Mouse (Mus musculus) intestine, postnatal 0 days (tissue): ENCODE measurements around the gene Tgfb2. TPM values are rescaled to one million over a fixed set of nuclear protein-coding genes. Genes with fewer than 3 reads are reported as not detected.

ENCODE experiments used
- ATAC-seq: fragments of 200-750 bp; cut with Nextera tagmentation; 2 replicates; pipeline ENCODE4 v1.8.0; 2017; ENCODE audit warnings: mild to moderate bottlenecking, moderate TSS enrichment, moderate library complexity
- H3K27ac ChIP-seq: fragments of 300-500 bp; sonication (generic); 2 replicates; pipeline ENCODE4 v1.5.1; 2014; ENCODE audit warnings: mild to moderate bottlenecking, low read depth, low read length, moderate library complexity
- H3K27me3 ChIP-seq: fragments of 300-500 bp; sonication (generic); replicated peaks from 2 replicates; pipeline ENCODE4 v1.6.1; 2014; ENCODE audit warnings: low read length, mixed read lengths; ENCODE audit not compliant: control insufficient read depth, insufficient read depth
- H3K36me3 ChIP-seq: fragments of 300-500 bp; sonication (generic); 2 replicates; pipeline ENCODE4 v1.6.1; 2014; ENCODE audit warnings: mild to moderate bottlenecking, moderate library complexity; ENCODE audit not compliant: control insufficient read depth, insufficient read depth
- H3K4me1 ChIP-seq: fragments of 300-500 bp; sonication (generic); replicated peaks from 2 replicates; pipeline ENCODE4 v1.6.1; 2014; ENCODE audit warnings: antibody characterized with exemption, low read length, mixed read lengths; ENCODE audit not compliant: control insufficient read depth, insufficient read depth
- H3K4me2 ChIP-seq: fragments of 300-500 bp; sonication (generic); replicated peaks from 2 replicates; pipeline ENCODE4 v1.6.1; 2014; ENCODE audit warnings: low read depth, mild to moderate bottlenecking, moderate library complexity
- H3K4me3 ChIP-seq: fragments of 300-500 bp; sonication (generic); 2 replicates; pipeline ENCODE4 v1.5.1; 2014; ENCODE audit warnings: low read depth, low read length
- H3K9ac ChIP-seq: fragments of 300-500 bp; sonication (generic); 2 replicates; pipeline ENCODE4 v1.6.1; 2014; ENCODE audit warnings: mild to moderate bottlenecking, low read depth, low read length
- H3K9me3 ChIP-seq: fragments of 300-500 bp; sonication (generic); 2 replicates; pipeline ENCODE4 v1.6.1; 2016; ENCODE audit warnings: mixed run types; ENCODE audit not compliant: control insufficient read depth
- CTCF ChIP-seq: sonication (generic); IDR thresholded peaks from 2 replicates; pipeline ENCODE4 v1.5.1; 2016; ENCODE audit warnings: low read depth, mild to moderate bottlenecking, control low read depth, antibody characterized with exemption, moderate library complexity
- WGBS: fragments of 180-500 bp; shearing (Covaris S2); extraction: QIAGEN DNeasy Blood & Tissue Kit; methylation state at CpG from one replicate; pipeline ENCODE4 v1.1.7; 2014; 5-methylcytosine and 5-hydroxymethylcytosine counted together
- polyA plus RNA-seq: library from polyadenylated mRNA; unstranded; fragments of >200 nt; fragmentation: Nextera tagmentation; extraction: Ambion mirVana; gene quantifications from 2 replicates; pipeline ENCODE4 v1.2.1, GENCODE M21; 2015

Gene Tgfb2
- polyA plus RNA-seq = 7.1 and 7.7 TPM in 2 replicates

DNA sequence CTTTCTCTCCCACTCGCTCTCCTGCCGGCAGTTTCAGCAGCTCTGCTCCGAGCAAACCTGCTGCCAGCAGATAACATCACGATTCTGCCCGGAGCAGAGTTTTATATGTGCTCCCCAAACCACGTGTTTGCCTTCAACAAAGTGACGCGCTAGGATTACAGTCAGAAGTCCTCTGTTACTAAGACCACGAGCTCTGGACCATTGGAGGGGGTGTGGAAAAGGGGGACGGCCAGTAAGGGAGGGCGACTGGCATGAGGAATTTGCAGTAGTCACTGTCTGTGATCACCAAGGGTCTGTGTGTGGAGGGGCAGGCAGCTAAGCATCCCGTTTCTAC, at the start of gene Tgfb2:
Gene Tgfb2 (minus strand): TSS at position 75 of the 334 bp plus-strand sequence.
- H3K27ac ChIP-seq = no peak within 1 kb of the TSS; the same call in 1 of the 2 replicates
- no peaks in the 10 kb centered on the region for H3K36me3 ChIP-seq
- peak within 1 kb of the TSS; percentile 97 for H3K4me2 ChIP-seq
- H3K9me3 ChIP-seq = no peaks in the 10 kb centered on the region
- 3% methylated on average over 12 of the region's 12 CpGs for WGBS
- peaks cover 12% of the 10 kb centered on the region; the same call in 1 of the 2 replicates for H3K27me3 ChIP-seq
- no peak for TF ChIP-seq CTCF
- H3K4me1 ChIP-seq = no peaks in the 10 kb centered on the region
- peak within 1 kb of the TSS; percentile 50 for H3K9ac ChIP-seq
- H3K4me3 ChIP-seq = peak within 1 kb of the TSS; percentile 62
- no peak for ATAC-seq

DNA sequence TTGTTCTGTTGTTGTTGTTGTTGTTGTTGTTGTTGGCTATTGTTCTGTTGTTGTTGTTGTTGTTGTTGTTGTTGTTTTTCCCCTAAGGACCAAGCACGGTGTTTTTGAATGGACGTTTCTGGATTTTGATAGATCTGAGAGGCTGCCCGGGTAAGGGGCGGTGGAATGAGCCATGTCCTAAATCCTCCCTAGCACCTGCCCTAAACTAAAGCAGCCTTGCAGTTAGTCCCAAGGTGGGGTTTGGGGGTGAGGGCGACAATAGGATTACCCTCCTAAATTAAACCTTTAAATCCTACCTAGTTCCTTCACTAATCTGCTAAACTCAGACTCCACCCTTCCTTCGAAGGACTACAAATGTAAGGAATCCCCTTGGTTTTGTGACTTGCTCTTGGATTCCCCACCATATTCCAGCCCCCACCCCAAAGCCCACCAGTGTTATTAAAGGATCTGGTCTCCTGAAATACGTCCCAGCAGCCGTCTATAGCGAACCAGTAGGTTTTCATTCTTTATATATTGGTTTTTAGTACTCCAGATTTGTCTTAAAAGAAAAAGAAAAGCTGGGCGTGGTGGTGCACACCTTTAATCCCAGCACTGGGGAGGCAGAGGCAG, 44.0 kb upstream of the Tgfb2 start:
- TF ChIP-seq CTCF = no peak
- ATAC-seq = peak; percentile 27; the same call in 1 of the 2 replicates
- no peaks in the 10 kb centered on the region for H3K36me3 ChIP-seq
- peak overlapping the region; percentile 87 for H3K4me2 ChIP-seq
- peaks cover 6% of the 10 kb centered on the region; the same call in 1 of the 2 replicates for H3K4me1 ChIP-seq
- no peaks in the 10 kb centered on the region for H3K9me3 ChIP-seq
- peak overlapping the region; percentile 72 for H3K9ac ChIP-seq
- WGBS = 37% methylated on average over 10 of the region's 10 CpGs
- H3K27me3 ChIP-seq = no peaks in the 10 kb centered on the region
- H3K27ac ChIP-seq = peak overlapping the region; percentile 82; the same call in 1 of the 2 replicates
- peak overlapping the region; percentile 88 for H3K4me3 ChIP-seq

DNA sequence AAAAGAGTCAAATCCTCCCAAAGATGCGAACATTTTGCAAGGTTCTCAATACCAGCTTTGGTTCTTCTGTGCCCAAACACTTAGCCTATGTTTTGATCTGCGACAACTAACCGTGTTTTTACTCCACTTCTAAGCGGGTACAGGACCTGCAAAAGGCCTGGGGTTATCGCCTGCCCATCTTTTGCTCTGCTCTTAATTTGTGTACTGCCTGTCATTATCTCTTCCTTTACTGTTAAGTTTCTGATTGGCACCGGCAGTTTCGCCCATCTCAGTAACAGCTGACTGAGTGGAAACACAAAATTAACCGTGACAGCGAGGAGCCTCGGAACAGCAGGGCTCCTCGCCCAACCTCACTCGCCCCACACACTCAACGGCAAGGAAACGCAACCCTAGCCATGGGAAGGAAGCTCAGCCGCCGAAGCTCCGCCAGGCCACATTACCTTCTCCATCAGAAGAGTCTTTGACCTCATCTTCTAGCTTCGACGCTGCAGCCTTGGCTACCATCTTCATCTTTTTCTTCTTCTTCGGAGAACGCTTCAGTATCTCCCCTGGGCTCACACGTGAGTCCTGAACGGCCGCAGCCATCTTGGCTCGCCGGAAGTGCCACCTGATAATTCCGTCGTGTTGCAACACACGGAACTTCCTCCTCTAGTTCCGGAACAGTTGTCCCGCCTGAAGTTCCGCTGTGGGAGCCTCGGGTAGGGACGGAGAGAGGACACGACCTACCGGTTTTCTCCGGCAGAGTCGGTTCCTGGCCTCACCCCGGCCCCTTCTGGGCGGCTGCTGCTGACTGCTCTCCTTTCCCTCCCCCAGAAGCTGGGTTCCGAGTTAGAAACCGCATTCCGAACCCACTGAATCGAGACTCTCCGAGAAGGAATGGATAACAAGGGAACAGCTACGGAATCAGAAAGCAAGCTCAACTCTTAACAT, 43.2 kb upstream of the Tgfb2 start, which contains the start of gene Rrp15:
Gene Rrp15 (minus strand): TSS at position 635 of the 930 bp plus-strand sequence.
- Histone ChIP-seq H3K4me2 (peak within 1 kb of the TSS; percentile 87), H3K4me3 (peak within 1 kb of the TSS; percentile 88), H3K9me3 (no peaks in the 10 kb centered on the region), H3K4me1 (peaks cover 6% of the 10 kb centered on the region; the same call in 1 of the 2 replicates), H3K9ac (peak within 1 kb of the TSS; percentile 72), H3K27me3 (no peaks in the 10 kb centered on the region), H3K27ac (peak within 1 kb of the TSS; percentile 82; the same call in 1 of the 2 replicates), H3K36me3 (no peaks in the 10 kb centered on the region)
- peak; percentile 97 for ATAC-seq
- under 1% methylated on average over 46 of the region's 46 CpGs for WGBS
- TF ChIP-seq CTCF = peak; percentile 9; the same call in 1 of the 2 replicates

DNA sequence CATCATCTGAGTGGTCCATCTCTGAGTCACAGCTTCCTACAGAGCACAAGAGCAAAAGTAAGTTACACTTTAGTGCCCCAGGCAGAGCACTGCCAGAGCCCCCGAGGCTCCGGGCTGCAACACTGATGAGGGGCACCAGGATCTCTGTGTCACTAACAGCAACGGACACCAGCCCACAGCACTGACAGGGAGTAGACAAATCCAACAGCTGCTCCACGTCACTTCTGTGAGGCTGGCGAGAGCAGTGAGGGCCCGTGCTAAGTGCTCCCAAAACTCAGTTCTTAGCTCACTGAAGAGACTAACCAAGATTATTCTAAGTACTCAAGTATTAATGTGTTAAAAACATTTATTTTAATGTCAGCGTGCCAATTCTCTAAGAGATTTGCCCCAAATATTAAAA, 34.0 kb upstream of the Tgfb2 start:
- Histone ChIP-seq H3K4me3 (no peak overlapping the region), H3K9me3 (no peaks in the 10 kb centered on the region), H3K4me2 (no peak overlapping the region), H3K9ac (no peak overlapping the region), H3K4me1 (no peaks in the 10 kb centered on the region), H3K27ac (no peak overlapping the region), H3K36me3 (peaks cover 28% of the 10 kb centered on the region; the same call in 1 of the 2 replicates), H3K27me3 (no peaks in the 10 kb centered on the region)
- TF ChIP-seq CTCF = no peak
- 79% methylated on average over 7 of the region's 7 CpGs for WGBS
- ATAC-seq = no peak

DNA sequence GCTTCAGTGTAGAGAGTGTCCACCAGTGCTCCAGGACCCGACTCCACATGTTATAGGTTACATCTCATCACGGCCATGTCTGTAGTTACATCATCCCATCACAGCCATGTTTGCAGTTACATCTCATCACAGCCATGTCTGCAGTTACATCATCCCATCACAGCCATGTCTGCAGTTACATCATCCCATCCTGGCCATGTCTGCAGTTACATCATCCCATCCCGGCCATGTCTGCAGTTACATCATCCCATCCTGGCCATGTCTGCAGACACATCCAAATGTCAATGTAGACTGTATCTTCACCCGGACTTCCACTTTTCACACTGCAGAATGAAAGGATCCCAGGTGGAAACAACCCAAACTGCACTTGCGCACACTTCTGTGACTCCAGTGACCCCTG, 29.7 kb upstream of the Tgfb2 start:
- no peak for TF ChIP-seq CTCF
- H3K27me3 ChIP-seq = no peaks in the 10 kb centered on the region
- no peak overlapping the region for H3K27ac ChIP-seq
- no peak for ATAC-seq
- no peak overlapping the region for H3K4me3 ChIP-seq
- WGBS = 91% methylated on average over 5 of the region's 5 CpGs
- peaks cover 32% of the 10 kb centered on the region for H3K36me3 ChIP-seq
- no peak overlapping the region for H3K9ac ChIP-seq
- H3K4me2 ChIP-seq = no peak overlapping the region
- no peaks in the 10 kb centered on the region for H3K9me3 ChIP-seq
- no peaks in the 10 kb centered on the region for H3K4me1 ChIP-seq

DNA sequence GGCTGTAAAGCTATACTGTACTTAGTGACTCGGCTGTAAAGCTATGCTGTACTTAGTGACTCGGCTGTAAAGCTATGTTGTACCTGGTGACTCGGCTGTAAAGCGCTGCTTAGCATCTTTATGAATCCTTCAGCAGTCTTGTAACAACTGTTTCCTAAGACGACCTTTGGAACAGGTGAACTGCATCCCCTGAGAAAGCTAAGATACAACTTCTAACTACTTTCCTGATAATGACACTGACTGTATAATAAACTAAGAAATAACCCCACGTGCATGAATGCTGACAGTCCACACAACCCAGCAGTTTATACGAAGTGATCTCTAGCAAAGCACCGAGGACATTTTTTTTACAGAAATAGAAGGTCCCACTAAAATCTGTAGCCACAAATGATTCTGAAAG, 27.3 kb upstream of the Tgfb2 start:
- no peaks in the 10 kb centered on the region for H3K9me3 ChIP-seq
- no peak overlapping the region for H3K9ac ChIP-seq
- H3K36me3 ChIP-seq = peaks cover 33% of the 10 kb centered on the region
- H3K4me3 ChIP-seq = no peak overlapping the region
- no peak overlapping the region for H3K4me2 ChIP-seq
- no peaks in the 10 kb centered on the region for H3K27me3 ChIP-seq
- H3K27ac ChIP-seq = peak overlapping the region; percentile 57; the same call in 1 of the 2 replicates
- peak; percentile 92 for ATAC-seq
- WGBS = 48% methylated on average over 8 of the region's 8 CpGs
- no peaks in the 10 kb centered on the region for H3K4me1 ChIP-seq
- TF ChIP-seq CTCF = no peak
